Mouse (Mus musculus) liver, postnatal 0 days (tissue): ENCODE data around the gene Rpl3l. TPM values are rescaled to one million over a fixed set of nuclear protein-coding genes. Genes with fewer than 3 reads are reported as not detected.
A peak's percentile ranks its signal among the peaks of the same experiment; 100 is the strongest.

ENCODE experiments used
- ATAC-seq: fragments of 200-750 bp; cut with Nextera tagmentation; 2 replicates; pipeline ENCODE4 v1.8.0; 2017; ENCODE audit warnings: mild to moderate bottlenecking, moderate library complexity
- DNase-seq: peaks from one replicate; pipeline ENCODE4 v3.0.0-alpha.2; 2016
- H3K27ac ChIP-seq: fragments of 300-500 bp; sonication (generic); 2 replicates; pipeline ENCODE4 v1.5.1; 2014; ENCODE audit warnings: antibody characterized with exemption, moderate library complexity, mild to moderate bottlenecking, low read depth
- H3K27me3 ChIP-seq: fragments of 300-500 bp; sonication (generic); 2 replicates; pipeline ENCODE4 v1.6.1; 2014; ENCODE audit warnings: low read length, control low read depth, mixed read lengths; ENCODE audit not compliant: insufficient read depth
- H3K36me3 ChIP-seq: fragments of 300-500 bp; sonication (generic); replicated peaks from 2 replicates; pipeline ENCODE4 v1.6.1; 2014; ENCODE audit warnings: mild to moderate bottlenecking, control low read depth, low read length, moderate library complexity, mixed read lengths; ENCODE audit not compliant: insufficient read depth
- H3K4me1 ChIP-seq: fragments of 300-500 bp; sonication (generic); 2 replicates; pipeline ENCODE4 v1.6.1; 2014; ENCODE audit warnings: antibody characterized with exemption, mild to moderate bottlenecking, control low read depth; ENCODE audit not compliant: insufficient read depth
- H3K4me2 ChIP-seq: fragments of 300-500 bp; sonication (generic); 2 replicates; pipeline ENCODE4 v1.6.1; 2014; ENCODE audit warnings: low read depth, mild to moderate bottlenecking, low read length, moderate library complexity, mixed read lengths
- H3K4me3 ChIP-seq: fragments of 300-500 bp; sonication (generic); 2 replicates; pipeline ENCODE4 v1.5.1; 2014; ENCODE audit warnings: low read depth, low read length
- H3K9ac ChIP-seq: fragments of 300-500 bp; sonication (generic); replicated peaks from 2 replicates; pipeline ENCODE4 v1.6.1; 2014; ENCODE audit warnings: mild to moderate bottlenecking, moderate library complexity
- H3K9me3 ChIP-seq: fragments of 300-500 bp; sonication (generic); 2 replicates; pipeline ENCODE4 v1.6.1; 2016; ENCODE audit warnings: mild to moderate bottlenecking, control low read depth, low read length, mixed read lengths
- CTCF ChIP-seq: sonication (generic); IDR thresholded peaks from 2 replicates; pipeline ENCODE4 v1.5.1; 2016; ENCODE audit warnings: antibody characterized with exemption, low read depth
- EP300 ChIP-seq: IDR thresholded peaks from 2 replicates; pipeline ENCODE4 v1.6.1; 2016; ENCODE audit warnings: antibody characterized with exemption, low read depth, mild to moderate bottlenecking
- WGBS: fragments of 180-500 bp; shearing (Covaris S2); extraction: QIAGEN DNeasy Blood & Tissue Kit; methylation state at CpG from one replicate; pipeline ENCODE4 v1.1.7; 2014; ENCODE audit not compliant: insufficient replicate concordance; 5-methylcytosine and 5-hydroxymethylcytosine counted together
- polyA plus RNA-seq: library from polyadenylated mRNA; unstranded; fragments of >200 nt; fragmentation: Nextera tagmentation; extraction: Ambion mirVana; gene quantifications from 2 replicates; pipeline ENCODE4 v1.2.1, GENCODE M21; 2015

Rpl3l gene
- polyA plus RNA-seq, 1 experiment from 2014 or later = 0.14 TPM

GRCm38 (mm10) chr17:24737135-24737810 is 9.7 kb downstream of the Rpl3l start:
- DNase-seq = peak; percentile 36
- H3K9ac ChIP-seq = peak overlapping the region; percentile 92
- TF ChIP-seq EP300 = no peak
- TF ChIP-seq CTCF = peak; percentile 46

DNA sequence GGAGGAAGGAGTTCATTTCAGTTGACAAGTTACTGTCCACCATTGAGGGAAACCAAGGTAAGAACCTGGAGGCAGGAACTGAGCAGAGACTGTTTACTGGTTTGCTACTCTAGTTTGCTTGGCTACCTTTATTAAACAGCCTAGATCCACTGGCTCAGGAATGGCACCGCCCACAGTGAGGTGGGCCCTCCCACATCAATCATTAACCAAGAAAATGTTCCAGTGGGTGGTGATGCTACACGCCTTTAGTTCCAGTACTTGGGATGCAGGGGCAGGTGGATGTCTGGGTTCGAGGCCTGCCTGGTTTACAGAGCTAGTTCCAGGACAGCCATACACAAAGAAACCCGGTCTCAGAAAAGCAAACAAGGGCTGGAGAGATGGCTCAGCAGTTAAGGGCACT is 10.6 kb downstream of the Rpl3l start:
- TF ChIP-seq EP300 = no peak
- TF ChIP-seq CTCF = no peak

More at GRCm38 (mm10) chr17:24737135-24737810, 9.7 kb downstream of the Rpl3l start:
- peak; percentile 6; the same call in 1 of the 2 replicates for ATAC-seq
- H3K9me3 ChIP-seq = no peaks in the 10 kb centered on the region
- H3K4me2 ChIP-seq = peak overlapping the region; percentile 98
- H3K36me3 ChIP-seq = peaks cover 24% of the 10 kb centered on the region
- H3K4me1 ChIP-seq = peaks cover 30% of the 10 kb centered on the region
- H3K4me3 ChIP-seq = peak overlapping the region; percentile 90
- no peaks in the 10 kb centered on the region for H3K27me3 ChIP-seq
- WGBS = 20% methylated on average over 8 of the region's 8 CpGs
- peak overlapping the region; percentile 98 for H3K27ac ChIP-seq

DNA sequence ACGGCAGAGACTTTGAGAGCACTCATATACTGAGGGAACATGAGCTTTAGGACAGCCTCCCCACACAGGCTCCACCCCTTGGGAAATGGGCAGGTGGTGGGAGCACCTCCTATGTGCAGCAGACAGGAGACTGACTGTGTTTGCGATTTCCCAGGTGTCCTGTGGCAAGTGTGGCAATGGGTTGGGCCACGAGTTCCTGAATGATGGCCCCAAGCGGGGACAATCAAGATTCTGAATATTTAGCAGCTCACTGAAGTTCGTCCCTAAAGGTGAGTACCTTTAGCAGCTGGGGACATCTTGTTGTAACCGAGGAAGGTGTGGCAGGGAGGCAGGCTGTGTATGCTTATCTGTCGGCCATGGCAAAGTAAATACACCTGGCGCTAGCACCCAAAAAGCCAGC is 12.3 kb downstream of the Rpl3l start:
- H3K9me3 ChIP-seq = no peaks in the 10 kb centered on the region
- ATAC-seq (no peak), DNase-seq (no peak)
- H3K9ac ChIP-seq = no peak overlapping the region
- peaks cover 36% of the 10 kb centered on the region for H3K4me1 ChIP-seq
- H3K27me3 ChIP-seq = no peaks in the 10 kb centered on the region
- TF ChIP-seq CTCF (no peak), EP300 (no peak)
- peaks cover 31% of the 10 kb centered on the region for H3K36me3 ChIP-seq
- no peak overlapping the region for H3K4me3 ChIP-seq
- H3K27ac ChIP-seq = no peak overlapping the region
- no peak overlapping the region for H3K4me2 ChIP-seq
- 71% methylated on average over 8 of the region's 8 CpGs for WGBS

More for the DNA sequence above, 10.6 kb downstream of the Rpl3l start:
- 62% methylated on average over 4 of the region's 4 CpGs for WGBS
- peak; percentile 60 for DNase-seq
- H3K9me3 ChIP-seq = no peaks in the 10 kb centered on the region
- peak overlapping the region; percentile 90 for H3K4me3 ChIP-seq
- no peaks in the 10 kb centered on the region for H3K27me3 ChIP-seq
- peak overlapping the region; percentile 92 for H3K9ac ChIP-seq
- H3K36me3 ChIP-seq = peaks cover 30% of the 10 kb centered on the region
- no peak for ATAC-seq
- peak overlapping the region; percentile 98 for H3K27ac ChIP-seq
- peak overlapping the region; percentile 98 for H3K4me2 ChIP-seq
- peaks cover 36% of the 10 kb centered on the region for H3K4me1 ChIP-seq

GRCm38 (mm10) chr17:24742307-24742706 is 14.7 kb downstream of the Rpl3l start:
- WGBS = 47% methylated on average over 8 of the region's 8 CpGs
- Histone ChIP-seq H3K27ac (peak overlapping the region; percentile 86), H3K4me3 (no peak overlapping the region), H3K4me1 (peaks cover 22% of the 10 kb centered on the region), H3K4me2 (peak overlapping the region; percentile 35; the same call in 1 of the 2 replicates), H3K9me3 (no peaks in the 10 kb centered on the region), H3K36me3 (peaks cover 31% of the 10 kb centered on the region), H3K27me3 (no peaks in the 10 kb centered on the region), H3K9ac (no peak overlapping the region)
- peak; percentile 78 for ATAC-seq
- TF ChIP-seq EP300 = peak; percentile 56; the same call in 1 of the 2 replicates
- TF ChIP-seq CTCF = no peak
- peak; percentile 68 for DNase-seq

- peaks cover 31% of the 10 kb centered on the region for H3K36me3 ChIP-seq
- no peaks in the 10 kb centered on the region for H3K9me3 ChIP-seq
- no peak for ATAC-seq
- H3K27ac ChIP-seq = 0 out of 2 replicates have a peak overlapping the region, but pooled peaks have one; percentile 86
- TF ChIP-seq CTCF (no peak), EP300 (no peak)
- no peak for DNase-seq
- no peak overlapping the region for H3K4me3 ChIP-seq
- no peaks in the 10 kb centered on the region for H3K27me3 ChIP-seq
- H3K4me1 ChIP-seq = peaks cover 19% of the 10 kb centered on the region
- WGBS = 70% methylated on average over 5 of the region's 5 CpGs
- no peak overlapping the region for H3K4me2 ChIP-seq
- H3K9ac ChIP-seq = no peak overlapping the region
These were observed 16.3 kb downstream of the Rpl3l start for GRCm38 (mm10) chr17:24743896-24744295.

DNA sequence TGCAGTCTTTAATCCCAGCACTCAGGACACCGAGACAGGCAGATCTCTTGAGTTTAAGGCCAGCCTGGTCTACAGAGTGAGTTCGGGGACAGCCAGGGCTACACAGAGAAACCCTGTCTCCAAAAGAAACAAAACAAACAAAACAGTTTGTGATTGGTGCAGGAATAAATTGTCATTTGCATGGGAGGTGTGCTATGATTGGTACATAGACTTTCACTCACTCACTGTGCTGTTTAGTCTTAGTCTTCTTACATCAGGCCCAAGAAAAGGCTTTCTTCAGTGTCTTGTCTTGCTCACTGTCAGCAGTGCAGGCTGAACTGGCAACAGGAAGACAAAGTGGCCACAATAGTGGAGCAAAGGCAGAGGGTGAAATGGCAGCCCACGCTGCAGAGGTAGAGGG is 16.8 kb downstream of the Rpl3l start:
- 72% methylated on average over 3 of the region's 3 CpGs for WGBS
- H3K27ac ChIP-seq = no peak overlapping the region
- no peak overlapping the region for H3K4me2 ChIP-seq
- H3K4me1 ChIP-seq = peaks cover 14% of the 10 kb centered on the region
- no peak for TF ChIP-seq EP300
- TF ChIP-seq CTCF = no peak
- no peak for DNase-seq
- no peaks in the 10 kb centered on the region for H3K27me3 ChIP-seq
- H3K4me3 ChIP-seq = no peak overlapping the region
- peaks cover 28% of the 10 kb centered on the region for H3K36me3 ChIP-seq
- H3K9me3 ChIP-seq = no peaks in the 10 kb centered on the region
- H3K9ac ChIP-seq = no peak overlapping the region
- no peak for ATAC-seq
